Mouse (Mus musculus) testis, adult 2 months (tissue): ENCODE data around the gene Memo1. TPM values are rescaled to one million over a fixed set of nuclear protein-coding genes. Genes with fewer than 3 reads are reported as not detected.
A peak's percentile ranks its signal among the peaks of the same experiment; 100 is the strongest.

ENCODE experiments used
- H3K27ac ChIP-seq: fragments of 200-500 bp; 2 replicates; pipeline ENCODE4 v1.5.1; 2012; ENCODE audit warnings: low read depth, low read length; ENCODE audit not compliant: control insufficient read depth, insufficient read depth
- H3K27me3 ChIP-seq: fragments of 200-500 bp; 2 replicates; pipeline ENCODE4 v1.6.1; 2012; ENCODE audit warnings: mild to moderate bottlenecking, low read length, moderate library complexity; ENCODE audit not compliant: control insufficient read depth, insufficient read depth
- H3K36me3 ChIP-seq: fragments of 200-500 bp; 2 replicates; pipeline ENCODE4 v1.6.1; 2012; ENCODE audit warnings: mild to moderate bottlenecking, low read length; ENCODE audit not compliant: control insufficient read depth, insufficient read depth
- H3K4me1 ChIP-seq: fragments of 200-500 bp; 2 replicates; pipeline ENCODE4 v1.6.1; 2012; ENCODE audit warnings: low read length; ENCODE audit not compliant: control insufficient read depth, insufficient read depth
- H3K4me3 ChIP-seq: fragments of 200-500 bp; 2 replicates; pipeline ENCODE4 v1.5.1; 2012; ENCODE audit warnings: low read depth, mild to moderate bottlenecking, low read length, moderate library complexity, mixed read lengths; ENCODE audit not compliant: control insufficient read depth
- CTCF ChIP-seq: fragments of 200-500 bp; IDR thresholded peaks from 2 replicates; pipeline ENCODE4 v1.5.1; 2012; ENCODE audit warnings: low read depth, mild to moderate bottlenecking, inconsistent platforms, low read length, moderate library complexity; ENCODE audit not compliant: control insufficient read depth, insufficient read depth, insufficient replicate concordance
- POLR2A ChIP-seq: fragments of 200-500 bp; IDR thresholded peaks from 2 replicates; pipeline ENCODE4 v1.6.1; 2012; ENCODE audit warnings: low read depth, mild to moderate bottlenecking, inconsistent platforms, low read length, moderate library complexity; ENCODE audit not compliant: control insufficient read depth
- polyA plus RNA-seq: library from polyadenylated mRNA; depleted of rRNA; stranded (reverse); fragments of >200 nt; gene quantifications from 2 replicates; pipeline ENCODE4 v1.2.3, GENCODE M21; 2012

Memo1 gene
- polyA plus RNA-seq, 1 experiment = 110 TPM

- no peaks in the 10 kb centered on the region; the same call in 1 of the 2 replicates for H3K36me3 ChIP-seq
- H3K27me3 ChIP-seq = no peaks in the 10 kb centered on the region
- no peaks in the 10 kb centered on the region for H3K4me1 ChIP-seq
- H3K27ac ChIP-seq = no peak overlapping the region
- no peak overlapping the region for H3K4me3 ChIP-seq
- TF ChIP-seq CTCF = no peak
- TF ChIP-seq POLR2A = no peak
Measured at GRCm38 (mm10) chr17:74278966-74279869, 16.1 kb downstream of the Memo1 start.

- H3K4me3 ChIP-seq = no peak overlapping the region
- no peaks in the 10 kb centered on the region; the same call in 1 of the 2 replicates for H3K36me3 ChIP-seq
- TF ChIP-seq CTCF (no peak), POLR2A (no peak)
- no peak overlapping the region for H3K27ac ChIP-seq
- H3K4me1 ChIP-seq = peaks cover 9% of the 10 kb centered on the region
- no peaks in the 10 kb centered on the region for H3K27me3 ChIP-seq
Measured at GRCm38 (mm10) chr17:74274471-74274870, 20.9 kb downstream of the Memo1 start.

GRCm38 (mm10) chr17:74272683-74273205 lies 22.6 kb downstream of the Memo1 start:
- no peaks in the 10 kb centered on the region; the same call in 1 of the 2 replicates for H3K36me3 ChIP-seq
- TF ChIP-seq CTCF (no peak), POLR2A (no peak)
- no peak overlapping the region for H3K27ac ChIP-seq
- no peaks in the 10 kb centered on the region for H3K27me3 ChIP-seq
- peak overlapping the region; percentile 52 for H3K4me3 ChIP-seq
- peaks cover 9% of the 10 kb centered on the region for H3K4me1 ChIP-seq

GRCm38 (mm10) chr17:74271541-74272268 lies 23.6 kb downstream of the Memo1 start:
- no peaks in the 10 kb centered on the region for H3K27me3 ChIP-seq
- peaks cover 9% of the 10 kb centered on the region for H3K4me1 ChIP-seq
- no peak overlapping the region for H3K27ac ChIP-seq
- H3K36me3 ChIP-seq = no peaks in the 10 kb centered on the region; the same call in 1 of the 2 replicates
- H3K4me3 ChIP-seq = no peak overlapping the region
- TF ChIP-seq CTCF = no peak
- no peak for TF ChIP-seq POLR2A

- no peak overlapping the region for H3K27ac ChIP-seq
- H3K4me3 ChIP-seq = no peak overlapping the region
- no peak for TF ChIP-seq POLR2A
- no peak for TF ChIP-seq CTCF
- H3K36me3 ChIP-seq = no peaks in the 10 kb centered on the region; the same call in 1 of the 2 replicates
- peaks cover 10% of the 10 kb centered on the region for H3K4me1 ChIP-seq
- H3K27me3 ChIP-seq = no peaks in the 10 kb centered on the region
Measured at GRCm38 (mm10) chr17:74270205-74270604, 25.1 kb downstream of the Memo1 start.

GRCm38 (mm10) chr17:74267415-74268180 lies 27.7 kb downstream of the Memo1 start:
- Histone ChIP-seq H3K4me3 (no peak overlapping the region), H3K4me1 (peaks cover 11% of the 10 kb centered on the region), H3K27me3 (no peaks in the 10 kb centered on the region), H3K36me3 (no peaks in the 10 kb centered on the region), H3K27ac (no peak overlapping the region)
- TF ChIP-seq CTCF (peak; percentile 20; the same call in 1 of the 2 replicates), POLR2A (no peak)

GRCm38 (mm10) chr17:74265636-74266035 lies 29.7 kb downstream of the Memo1 start:
- TF ChIP-seq POLR2A = no peak
- no peak overlapping the region for H3K27ac ChIP-seq
- H3K27me3 ChIP-seq = no peaks in the 10 kb centered on the region

More at GRCm38 (mm10) chr17:74265636-74266035, 29.7 kb downstream of the Memo1 start:
- H3K36me3 ChIP-seq = no peaks in the 10 kb centered on the region
- no peak overlapping the region for H3K4me3 ChIP-seq
- H3K4me1 ChIP-seq = peaks cover 6% of the 10 kb centered on the region
